Mouse (Mus musculus) left cerebral cortex, adult 11 months (tissue): ENCODE measurements at regions not wholly inside any gene's neighbourhood (a gene's known extent, or its start where the extent isn't known, plus 50 kb on each side); places are given as distances from the start of the nearest gene placed in this dataset.

ENCODE experiments used
- DNase-seq: peaks from one replicate; pipeline ENCODE4 v3.0.0; 2022; ENCODE audit warnings: low spot score

- no peak for DNase-seq
Measured at GRCm38 (mm10) chr3:128120647-128121440, 224.7 kb upstream of the Fam241a start.

- no peak for DNase-seq
Measured at GRCm38 (mm10) chr3:128113209-128113608, 217.1 kb upstream of the Fam241a start.

- no peak for DNase-seq
Measured at GRCm38 (mm10) chr3:128110406-128110805, 214.3 kb upstream of the Fam241a start.

GRCm38 (mm10) chr3:128104516-128104915 lies 208.4 kb upstream of the Fam241a start:
- no peak for DNase-seq

GRCm38 (mm10) chr3:128093046-128093445 lies 196.9 kb upstream of the Fam241a start:
- DNase-seq = no peak

GRCm38 (mm10) chr3:128088207-128088606 lies 192.1 kb upstream of the Fam241a start:
- peak; percentile 2 for DNase-seq

GRCm38 (mm10) chr3:128087163-128087562 lies 191.0 kb upstream of the Fam241a start:
- no peak for DNase-seq

- no peak for DNase-seq
Measured at GRCm38 (mm10) chr3:128082463-128082862, 186.3 kb upstream of the Fam241a start.

- no peak for DNase-seq
Measured at GRCm38 (mm10) chr3:128081430-128081829, 185.3 kb upstream of the Fam241a start.

GRCm38 (mm10) chr3:128067861-128068260 lies 171.7 kb upstream of the Fam241a start:
- DNase-seq = no peak

GRCm38 (mm10) chr3:128054031-128054430 lies 157.9 kb upstream of the Fam241a start:
- no peak for DNase-seq

- DNase-seq = no peak
Measured at GRCm38 (mm10) chr3:128043709-128044108, 147.6 kb upstream of the Fam241a start.

- DNase-seq = no peak
Measured at GRCm38 (mm10) chr3:128040407-128041115, 144.4 kb upstream of the Fam241a start.

GRCm38 (mm10) chr3:128039185-128039584 lies 143.1 kb upstream of the Fam241a start:
- no peak for DNase-seq

- DNase-seq = no peak
Measured at GRCm38 (mm10) chr3:128036538-128036937, 140.4 kb upstream of the Fam241a start.

GRCm38 (mm10) chr3:128030352-128030751 lies 134.2 kb upstream of the Fam241a start:
- no peak for DNase-seq

GRCm38 (mm10) chr3:128029565-128029915 lies 133.4 kb upstream of the Fam241a start:
- no peak for DNase-seq

GRCm38 (mm10) chr3:128028856-128029564 lies 132.9 kb upstream of the Fam241a start:
- no peak for DNase-seq

- no peak for DNase-seq
Measured at GRCm38 (mm10) chr3:128024856-128025255, 128.7 kb upstream of the Fam241a start.

GRCm38 (mm10) chr3:128014909-128015308 lies 118.8 kb upstream of the Fam241a start:
- no peak for DNase-seq

GRCm38 (mm10) chr3:128002905-128003641 lies 106.9 kb upstream of the Fam241a start:
- no peak for DNase-seq

GRCm38 (mm10) chr3:128001924-128002501 lies 105.9 kb upstream of the Fam241a start:
- no peak for DNase-seq
